Mouse (Mus musculus) embryonic fibroblast, embryonic 13.5 days (primary cell): ENCODE results near the gene Smyd1.

Experiments used
- CTCF ChIP-seq: IDR thresholded peaks from 2 replicates; pipeline ENCODE4 v1.5.1; 2011; ENCODE audit warnings: mild to moderate bottlenecking, control low read depth, low read length, moderate library complexity, borderline replicate concordance; ENCODE audit not compliant: insufficient read depth
- POLR2A ChIP-seq: IDR thresholded peaks from 2 replicates; pipeline ENCODE4 v1.6.1; 2011; ENCODE audit warnings: low read depth, mild to moderate bottlenecking, control low read depth, low read length, moderate library complexity

DNA sequence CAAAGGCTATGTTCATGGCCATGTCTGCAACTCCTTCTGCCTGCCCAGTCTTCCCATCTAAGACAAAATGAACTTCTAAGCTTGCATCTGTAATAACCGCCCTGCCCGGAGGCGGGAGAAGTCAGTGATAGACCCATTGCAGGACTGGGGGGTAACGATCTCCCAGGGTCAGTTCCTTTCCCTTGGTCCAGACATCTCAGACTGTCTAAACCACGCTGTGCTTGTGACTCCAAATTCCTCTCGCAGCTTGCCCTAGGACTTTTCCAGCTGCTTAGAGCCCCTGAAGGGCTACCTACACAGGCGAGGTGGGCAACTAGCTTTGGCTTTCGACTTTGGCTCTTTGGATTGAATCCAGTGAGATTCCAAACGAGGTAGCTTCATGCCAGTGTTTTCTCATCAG is 2.8 kb upstream of the Smyd1 start:
- no peak for TF ChIP-seq CTCF
- no peak for TF ChIP-seq POLR2A
